Mouse (Mus musculus) gonadal fat pad, adult 2 months (tissue): ENCODE results near the gene Peli2. TPM values are rescaled to one million over a fixed set of nuclear protein-coding genes. Genes with fewer than 3 reads are reported as not detected.
A peak's percentile ranks its signal among the peaks of the same experiment; 100 is the strongest.

Experiments
- DNase-seq: peaks from one replicate; pipeline ENCODE4 v3.0.0-alpha.2; 2012; ENCODE audit warnings: low read depth
- polyA plus RNA-seq: library from polyadenylated mRNA; depleted of rRNA; stranded (reverse); fragments of >200 nt; gene quantifications from 2 replicates; pipeline ENCODE4 v1.2.3, GENCODE M21; 2012

The Peli2 gene
- polyA plus RNA-seq, 1 experiment: 31.4 TPM

DNA sequence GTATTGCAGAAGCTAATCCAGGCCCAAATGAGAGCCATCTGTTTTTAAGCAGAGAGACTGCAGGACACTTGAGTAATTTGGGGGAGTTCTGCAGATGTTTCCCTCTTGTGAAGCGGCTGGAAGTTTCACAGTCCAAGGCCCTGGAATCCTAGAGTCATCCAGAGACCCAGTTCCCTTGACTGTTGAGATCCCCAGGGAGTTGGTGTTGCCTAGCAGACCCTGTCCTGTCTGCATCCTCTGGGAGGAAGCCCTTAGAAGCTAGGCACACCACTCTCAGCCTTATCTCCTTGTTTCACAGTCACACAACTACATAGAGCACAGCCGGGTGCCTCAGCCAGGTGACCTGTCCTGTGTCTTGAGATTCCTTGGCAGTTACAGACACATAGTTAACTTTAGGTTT is 30.9 kb downstream of the Peli2 start:
- DNase-seq: no peak

DNA sequence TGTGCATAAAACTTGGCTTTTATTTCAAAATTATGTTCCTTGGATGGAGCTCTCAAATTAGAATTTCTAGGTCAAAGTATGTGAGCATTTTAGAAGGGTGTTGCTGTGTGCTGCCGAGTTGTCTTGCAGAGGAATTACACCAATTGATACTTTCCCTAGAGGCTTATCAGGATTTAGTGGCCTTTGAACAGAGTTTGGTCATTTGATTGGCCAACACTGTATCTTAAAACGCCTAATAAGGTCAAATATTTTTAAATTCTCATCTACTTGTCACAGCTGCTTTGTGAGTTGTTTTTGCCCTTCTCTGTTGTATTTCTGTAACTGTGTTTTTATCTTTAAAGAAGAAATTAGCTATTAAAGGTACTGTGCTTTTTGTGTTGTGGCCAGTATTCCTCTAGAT is 32.4 kb downstream of the Peli2 start:
- no peak for DNase-seq

GRCm38 (mm10) chr14:48153865-48154511 is 33.4 kb downstream of the Peli2 start:
- no peak for DNase-seq

GRCm38 (mm10) chr14:48154641-48155040 is 34.0 kb downstream of the Peli2 start:
- no peak for DNase-seq

DNA sequence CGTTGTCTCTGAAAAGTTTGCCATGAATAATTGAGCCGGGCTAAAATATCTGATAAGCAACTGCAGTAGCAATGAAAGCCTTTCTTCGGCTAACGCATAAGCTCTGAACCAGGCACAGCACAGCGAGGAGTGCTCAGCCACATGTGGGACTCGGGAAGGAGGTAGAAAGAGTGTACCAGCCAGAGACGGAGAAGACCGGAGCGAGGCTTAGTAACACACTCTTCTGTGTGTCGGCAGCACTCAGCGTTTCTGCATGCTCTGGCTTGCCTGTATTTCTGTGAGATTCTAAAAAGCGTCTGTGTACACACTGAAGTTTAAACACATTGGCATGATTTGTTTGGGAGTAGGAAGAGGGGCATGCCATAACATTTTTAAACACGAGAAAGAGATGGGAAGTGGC is 34.5 kb downstream of the Peli2 start:
- DNase-seq: no peak

DNA sequence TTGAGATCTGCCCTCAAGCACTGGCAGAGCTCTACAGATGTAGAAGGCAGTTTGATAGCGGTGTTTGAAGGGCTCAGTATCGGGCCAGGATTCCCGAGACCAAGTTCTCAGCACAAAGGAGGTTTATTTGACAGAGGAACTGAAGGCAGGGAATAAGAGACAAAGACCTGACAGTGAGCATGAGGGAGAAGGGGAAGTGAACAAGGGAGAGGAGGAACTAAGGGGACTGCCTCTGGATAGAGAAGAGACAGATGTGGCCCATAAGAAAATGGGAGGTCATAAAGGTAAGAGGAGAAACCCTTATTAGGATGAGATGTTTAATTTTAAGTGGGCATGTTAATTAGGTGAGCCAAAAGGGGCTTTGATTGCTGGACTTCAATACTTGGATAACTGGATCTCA is 36.5 kb downstream of the Peli2 start:
- DNase-seq: no peak

DNA sequence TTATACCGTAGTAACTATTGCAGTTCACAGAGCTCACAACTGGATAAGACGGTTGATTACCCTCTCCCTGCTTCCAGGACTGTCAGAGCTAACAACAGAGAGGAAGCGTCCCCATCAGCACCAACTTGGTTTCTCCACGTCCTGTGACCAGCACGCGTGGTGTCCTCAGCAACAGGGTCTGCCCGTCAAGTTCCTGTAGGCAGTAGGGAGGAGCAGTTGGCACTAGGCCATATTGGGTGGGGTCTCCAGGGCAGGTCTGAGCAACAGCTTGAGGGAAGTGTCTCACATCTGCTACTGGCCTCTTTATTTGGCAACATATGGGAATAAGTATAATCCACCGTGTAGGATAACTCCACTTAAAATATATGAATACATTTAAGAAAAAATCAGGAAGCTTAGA is 37.2 kb downstream of the Peli2 start:
- no peak for DNase-seq

DNA sequence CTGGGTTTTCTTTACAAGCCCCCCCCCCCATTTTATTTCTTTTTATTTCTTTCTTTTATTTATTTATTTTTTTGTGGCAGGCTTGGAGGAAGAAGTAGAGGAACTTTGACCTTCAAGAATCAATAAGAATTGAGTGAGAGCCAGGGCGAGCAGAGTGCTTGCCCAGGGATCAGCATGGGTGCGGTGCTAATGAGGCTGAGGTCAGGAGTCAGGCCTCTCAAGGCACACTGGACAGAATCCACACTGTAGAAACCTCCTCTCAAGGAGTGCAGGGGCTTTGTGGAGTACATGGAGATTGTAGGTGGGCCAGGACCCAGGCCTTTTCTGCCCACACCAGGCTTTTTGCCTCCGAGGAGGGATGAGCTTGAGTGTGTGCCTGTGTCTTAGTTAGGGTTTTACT is 38.8 kb downstream of the Peli2 start:
- DNase-seq: no peak

- no peak for DNase-seq
Observed at GRCm38 (mm10) chr14:48162446-48162845, 41.8 kb downstream of the Peli2 start.

GRCm38 (mm10) chr14:48164917-48165316 is 44.3 kb downstream of the Peli2 start:
- no peak for DNase-seq

DNA sequence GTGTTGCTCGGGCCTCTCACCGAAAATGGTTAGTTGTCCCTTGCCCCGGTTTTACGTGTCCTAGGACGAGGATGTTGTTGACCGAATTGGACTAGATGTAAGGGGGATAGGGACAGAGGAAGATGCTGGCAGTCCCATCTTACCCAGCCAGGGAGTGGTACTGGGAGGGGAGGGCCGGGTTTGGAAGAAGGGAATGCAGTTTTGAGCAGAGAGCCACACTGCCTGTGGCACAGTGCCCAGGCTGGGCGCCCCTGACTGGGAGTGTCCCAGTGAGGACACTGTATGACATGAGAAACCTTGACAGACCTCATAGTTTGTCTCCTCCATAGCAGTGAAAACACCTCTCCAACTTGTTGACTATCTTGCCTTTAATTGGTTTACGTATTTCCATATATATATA is 45.8 kb downstream of the Peli2 start:
- no peak for DNase-seq

- no peak for DNase-seq
Observed at GRCm38 (mm10) chr14:48167020-48167419, 46.4 kb downstream of the Peli2 start.

GRCm38 (mm10) chr14:48168116-48168515 is 47.5 kb downstream of the Peli2 start:
- no peak for DNase-seq

GRCm38 (mm10) chr14:48169970-48170369 is 49.3 kb downstream of the Peli2 start:
- DNase-seq: no peak

DNA sequence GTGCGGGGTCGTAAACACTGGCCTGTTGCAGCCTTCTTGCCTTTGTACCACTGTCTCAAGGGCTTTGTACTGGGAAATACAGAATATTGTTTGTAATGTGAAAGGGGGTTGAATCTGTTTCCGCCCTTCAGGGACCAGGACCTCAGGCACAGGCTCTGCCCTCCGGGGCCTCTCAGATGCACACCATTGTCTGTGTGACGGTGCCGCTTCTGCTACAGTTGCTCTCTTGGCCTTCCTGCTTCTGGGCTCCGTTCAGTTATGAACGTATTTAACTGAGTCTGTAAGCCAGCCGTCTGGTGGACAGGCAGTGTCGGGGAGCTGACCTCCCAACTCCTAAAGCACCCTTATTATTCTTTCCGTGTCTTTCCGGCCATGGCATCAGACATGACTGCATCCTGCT is 50.6 kb downstream of the Peli2 start:
- no peak for DNase-seq

DNA sequence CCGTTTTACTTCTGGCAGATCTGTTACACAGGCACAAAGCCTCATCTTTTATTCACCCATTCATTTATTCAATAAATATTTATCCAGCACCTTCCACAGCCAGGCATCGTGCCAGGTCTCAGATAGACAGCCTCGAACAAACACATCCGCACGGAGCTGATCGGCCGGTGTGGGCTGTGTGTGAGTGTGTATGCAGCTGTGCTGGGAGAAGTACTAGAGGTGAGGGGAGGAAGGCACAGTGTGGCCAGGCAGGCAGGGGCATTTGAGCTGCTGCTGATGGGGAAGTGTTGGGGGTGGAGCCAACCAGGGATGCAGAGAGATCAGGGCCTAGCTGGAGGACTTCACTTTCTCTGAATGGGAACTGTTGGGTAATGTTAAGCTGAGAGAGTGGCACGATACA is 51.4 kb downstream of the Peli2 start:
- no peak for DNase-seq

GRCm38 (mm10) chr14:48172876-48173275 is 52.3 kb downstream of the Peli2 start:
- no peak for DNase-seq

DNA sequence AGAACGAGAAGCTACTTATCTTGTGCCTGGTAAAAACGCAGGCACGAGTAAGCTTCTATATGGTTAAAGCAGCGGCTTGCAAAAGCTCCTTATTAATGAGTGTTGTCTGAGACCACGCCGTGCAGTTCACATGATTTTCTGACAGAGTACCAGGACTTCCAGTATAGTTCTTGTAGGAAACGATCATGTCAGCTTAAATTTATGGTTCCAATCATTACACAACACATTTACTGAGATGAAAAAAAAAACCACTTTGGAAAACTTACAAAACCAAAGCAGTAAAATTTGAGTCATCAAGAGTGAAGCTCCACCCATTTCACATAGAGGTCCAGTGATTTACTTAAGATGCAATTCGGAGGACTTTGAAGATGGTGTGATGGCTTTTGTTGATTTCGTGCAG is 53.2 kb downstream of the Peli2 start:
- peak; percentile 56 for DNase-seq

GRCm38 (mm10) chr14:48174356-48174755 is 53.7 kb downstream of the Peli2 start:
- DNase-seq: peak; percentile 66

- DNase-seq: no peak
Observed at GRCm38 (mm10) chr14:48175115-48175514, 54.5 kb downstream of the Peli2 start.

DNA sequence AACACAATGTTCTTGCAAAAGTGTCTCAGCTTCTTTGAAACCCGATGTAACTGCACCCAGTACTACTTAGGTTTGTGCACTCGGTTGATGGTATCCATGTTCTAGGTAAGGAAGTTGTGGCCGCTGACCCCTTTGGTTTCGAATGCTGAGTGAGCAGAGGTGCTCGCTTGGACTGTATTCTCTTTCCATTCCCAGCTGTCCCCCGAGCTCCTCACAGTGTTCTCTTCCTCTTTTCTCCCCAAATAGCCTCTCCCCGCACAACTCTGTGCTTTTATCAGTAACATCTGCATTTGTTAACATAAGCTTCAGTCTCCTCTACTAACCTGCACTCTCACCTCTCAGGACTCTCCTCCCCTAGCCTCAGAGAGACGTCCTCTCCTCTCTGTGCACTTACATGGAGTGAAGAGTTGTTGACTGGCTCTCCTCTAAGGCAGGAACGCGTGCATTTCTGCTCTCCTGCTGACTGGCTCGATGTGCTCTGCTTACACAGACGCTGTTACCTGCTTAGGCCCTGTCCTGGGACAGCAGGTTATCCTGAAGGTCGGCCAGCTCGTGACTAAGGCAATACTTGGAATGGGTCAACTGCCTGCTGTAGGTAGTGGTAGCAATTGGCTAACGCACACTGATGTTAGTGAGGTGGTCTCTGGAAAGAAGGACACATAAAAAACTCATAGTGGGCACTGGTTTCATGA is 57.8 kb downstream of the Peli2 start:
- DNase-seq: no peak

DNA sequence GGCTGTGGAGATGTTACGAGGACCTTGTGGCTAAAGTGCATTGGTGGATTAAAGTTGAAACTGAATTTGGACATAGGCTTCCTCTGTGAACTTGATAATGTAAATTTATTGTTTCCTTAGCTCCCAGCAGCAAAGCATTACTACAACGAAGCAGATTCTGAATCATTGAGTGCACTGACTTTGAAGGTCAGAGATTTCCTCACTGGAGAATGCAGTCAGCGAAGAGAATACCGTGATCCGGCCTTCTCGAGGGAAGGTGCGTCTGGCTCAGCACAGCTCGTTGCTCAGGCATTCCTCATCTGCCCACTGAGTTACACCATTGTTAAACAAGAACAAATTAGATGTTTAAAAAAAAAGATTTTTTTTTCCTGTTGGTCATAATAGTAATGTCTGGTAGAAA is 58.4 kb downstream of the Peli2 start:
- DNase-seq: no peak

DNA sequence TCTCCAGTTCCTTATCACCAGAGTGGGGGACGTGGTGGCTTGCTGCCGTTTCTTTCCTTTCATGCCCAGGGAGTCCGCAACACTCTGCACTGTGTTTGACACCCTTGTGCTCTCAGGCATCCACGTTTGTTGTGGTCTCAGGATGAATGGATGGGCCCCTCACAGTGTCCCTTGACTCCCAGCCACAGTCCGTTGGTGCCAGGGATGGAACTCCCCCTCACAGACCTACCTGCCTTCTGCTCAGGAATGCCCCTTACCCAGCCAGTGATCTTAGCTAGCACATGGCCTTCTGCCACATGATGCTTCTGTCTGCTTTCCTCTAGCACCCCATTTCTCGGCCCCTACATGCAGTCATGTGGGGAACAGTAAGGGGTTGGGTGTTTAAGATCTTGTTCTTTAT is 65.7 kb downstream of the Peli2 start:
- no peak for DNase-seq

DNA sequence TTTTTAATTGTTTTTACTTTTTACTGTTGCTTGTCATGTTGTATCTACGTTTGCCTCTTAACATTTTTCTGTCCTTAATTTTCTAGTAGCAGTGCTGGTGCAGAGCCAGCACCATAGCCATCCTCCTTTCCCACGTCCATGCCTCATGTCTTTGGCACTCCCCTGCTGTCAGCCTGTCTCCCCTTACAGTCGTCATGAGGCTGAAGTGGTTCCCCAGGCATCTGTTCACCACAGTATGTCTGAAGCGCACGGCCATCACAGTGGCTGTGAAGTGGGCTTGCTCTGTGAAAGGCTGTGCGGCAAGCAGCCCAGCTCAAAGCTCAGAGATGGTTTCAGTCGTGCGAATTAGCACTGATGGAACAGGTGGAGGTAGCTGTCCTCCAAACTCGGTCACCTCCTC is 66.5 kb downstream of the Peli2 start:
- DNase-seq: no peak
